Mouse (Mus musculus): ENCODE results near the gene Olfr170.
"Not testable (repeated sequence)": the region's sequence is repeated elsewhere in the genome, so short reads cannot be mapped to it uniquely, and the experiment has no call there.

Gene Olfr170

DNA sequence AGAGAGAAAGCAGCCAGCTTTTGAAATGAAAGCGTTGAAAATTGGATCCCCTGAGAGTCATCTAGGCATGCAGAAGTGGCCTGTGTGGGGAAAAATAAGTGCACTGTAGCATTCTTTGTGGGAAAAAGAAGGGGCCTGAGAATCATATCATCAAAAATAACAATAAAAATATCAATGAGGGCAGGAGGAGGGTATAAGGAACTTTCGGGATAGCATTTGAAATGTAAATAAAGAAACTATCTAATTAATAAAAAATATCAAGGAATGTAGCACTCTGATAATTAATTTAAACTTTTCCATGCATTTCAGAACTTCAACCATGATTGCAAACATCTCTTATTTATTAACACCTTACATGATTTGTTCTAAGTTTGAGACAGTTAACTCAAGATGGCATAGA is at the start of gene Olfr170:
TSS of gene Olfr170 (minus strand) at position 101 of the 400 bp plus-strand sequence.
- not testable (repeated sequence) for DNase-seq (ENCODE audit: low read depth)

DNA sequence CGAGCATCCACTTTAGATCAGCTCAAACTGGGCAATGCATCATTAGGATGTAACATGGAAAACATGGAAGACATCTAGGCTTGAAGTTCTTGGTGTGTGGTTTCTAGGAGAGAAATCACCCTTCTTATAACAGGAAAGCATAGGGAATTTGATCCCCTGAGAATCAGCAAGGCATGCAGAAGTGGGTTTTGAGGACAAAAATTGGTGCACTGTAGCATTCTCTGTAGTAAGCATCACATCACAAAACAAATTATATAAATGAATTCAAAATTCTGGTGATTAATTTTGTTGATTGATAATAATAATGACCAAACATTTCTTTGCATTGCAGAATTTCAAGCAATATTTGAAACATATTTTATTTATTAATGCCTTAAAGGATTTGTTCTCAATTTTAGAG is 18.1 kb upstream of the Olfr170 start, which contains the start of gene Olfr171:
TSS of gene Olfr171 (minus strand) at position 101 of the 400 bp plus-strand sequence.
- DNase-seq (ENCODE audit: low read depth) = no peak

GRCm38 (mm10) chr16:19603166-19603565 is 8.5 kb downstream of the Olfr170 start:
- no peak for DNase-seq (ENCODE audit: low read depth)

- not testable (repeated sequence) for DNase-seq (ENCODE audit: low read depth)
Observed at GRCm38 (mm10) chr16:19571709-19572108, 40.0 kb downstream of the Olfr170 start, which contains the start of gene Olfr169. Gene Olfr169 (minus strand): TSS chr16:19571809.
